Mouse (Mus musculus) megakaryocyte, embryonic 14.5 days (primary cell): ENCODE measurements at regions not wholly inside any gene's neighbourhood (a gene's known extent, or its start where the extent isn't known, plus 50 kb on each side); places are given as distances from the start of the nearest gene placed in this dataset.

ENCODE experiments used
- H3K27me3 ChIP-seq: replicated peaks from 2 replicates; pipeline ENCODE3; 2012; ENCODE audit warnings: inconsistent platforms
- H3K36me3 ChIP-seq: replicated peaks from 2 replicates; pipeline ENCODE3; 2012; ENCODE audit warnings: low read length, inconsistent platforms, mixed read lengths
- H3K4me1 ChIP-seq: 2 replicates; pipeline ENCODE4 v1.6.1; 2012; ENCODE audit warnings: inconsistent platforms
- H3K4me3 ChIP-seq: replicated peaks from 2 replicates; pipeline ENCODE3; 2012; ENCODE audit warnings: moderate library complexity, mild to moderate bottlenecking, inconsistent platforms
- H3K9me3 ChIP-seq: 2 replicates; pipeline ENCODE4 v1.6.1; 2012; ENCODE audit warnings: inconsistent platforms
- FLI1 ChIP-seq: IDR thresholded peaks from 2 replicates; pipeline ENCODE4 v1.6.1; 2012; ENCODE audit warnings: low read length, inconsistent platforms, mixed read lengths
- GATA1 ChIP-seq: IDR thresholded peaks from 3 replicates; pipeline ENCODE4 v1.6.1; 2012; ENCODE audit warnings: mixed read lengths, low read length, inconsistent platforms, borderline replicate concordance

GRCm38 (mm10) chr2:117989215-117989614 lies 122.5 kb upstream of the Thbs1 start:
- Histone ChIP-seq H3K4me1 (peaks cover 92% of the 10 kb centered on the region), H3K4me3 (peak overlapping the region; percentile 54), H3K27me3 (no peaks in the 10 kb centered on the region), H3K9me3 (no peaks in the 10 kb centered on the region), H3K36me3 (peaks cover 63% of the 10 kb centered on the region)
- TF ChIP-seq FLI1 = no peak
- no peak for TF ChIP-seq GATA1

GRCm38 (mm10) chr2:117996130-117997083 lies 115.3 kb upstream of the Thbs1 start:
- no peaks in the 10 kb centered on the region for H3K27me3 ChIP-seq
- TF ChIP-seq FLI1 (no peak), GATA1 (no peak)
- peak overlapping the region; percentile 72 for H3K4me3 ChIP-seq
- H3K36me3 ChIP-seq = peaks cover 73% of the 10 kb centered on the region
- no peaks in the 10 kb centered on the region for H3K9me3 ChIP-seq
- H3K4me1 ChIP-seq = peaks cover 82% of the 10 kb centered on the region

DNA sequence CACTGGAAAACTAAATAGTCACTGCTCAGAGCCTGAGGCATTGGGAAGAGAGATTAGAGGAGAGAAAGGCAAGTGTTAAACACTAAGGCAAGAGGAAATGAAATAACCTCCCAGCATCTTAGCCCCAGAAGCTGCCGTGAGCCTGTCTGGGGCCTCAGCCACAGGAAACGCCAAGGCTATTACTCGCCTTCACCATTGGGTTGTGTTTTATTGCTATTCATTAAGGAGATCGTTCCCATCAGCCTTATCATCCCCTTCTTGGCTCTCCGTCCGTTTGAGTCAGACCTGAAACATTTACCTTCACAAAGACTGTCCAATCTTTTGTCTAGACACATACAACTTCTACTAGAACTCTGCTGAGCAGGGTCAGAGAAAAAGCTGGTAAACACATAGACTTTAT lies 112.0 kb upstream of the Thbs1 start:
- peaks cover 74% of the 10 kb centered on the region for H3K36me3 ChIP-seq
- TF ChIP-seq GATA1 = no peak
- no peak for TF ChIP-seq FLI1
- H3K4me3 ChIP-seq = no peak overlapping the region

DNA sequence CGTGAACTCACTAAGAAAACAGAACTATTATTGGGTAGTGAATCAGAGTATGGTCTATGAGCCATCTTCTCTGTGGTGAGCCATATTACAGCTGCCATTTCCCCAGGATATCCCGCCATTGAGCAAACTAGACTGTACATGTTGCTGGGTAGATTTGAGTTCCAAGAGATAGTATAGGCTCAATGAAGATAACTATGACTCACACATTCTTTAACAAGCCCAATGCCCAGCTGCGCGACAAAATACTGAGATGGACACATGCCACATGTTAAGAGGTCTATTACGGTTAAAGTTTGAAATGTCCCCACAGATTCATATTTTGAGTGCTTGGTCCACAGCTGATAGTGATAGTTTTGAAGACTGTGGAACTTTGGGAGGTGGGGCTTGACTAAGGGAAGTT lies 107.5 kb upstream of the Thbs1 start:
- H3K36me3 ChIP-seq = peaks cover 86% of the 10 kb centered on the region
- no peaks in the 10 kb centered on the region for H3K27me3 ChIP-seq
- no peak for TF ChIP-seq FLI1
- H3K4me1 ChIP-seq = peaks cover 44% of the 10 kb centered on the region
- H3K4me3 ChIP-seq = no peak overlapping the region
- no peaks in the 10 kb centered on the region for H3K9me3 ChIP-seq

More for the DNA sequence above, 112.0 kb upstream of the Thbs1 start:
- peaks cover 58% of the 10 kb centered on the region for H3K4me1 ChIP-seq
- H3K27me3 ChIP-seq = no peaks in the 10 kb centered on the region
- no peaks in the 10 kb centered on the region for H3K9me3 ChIP-seq

DNA sequence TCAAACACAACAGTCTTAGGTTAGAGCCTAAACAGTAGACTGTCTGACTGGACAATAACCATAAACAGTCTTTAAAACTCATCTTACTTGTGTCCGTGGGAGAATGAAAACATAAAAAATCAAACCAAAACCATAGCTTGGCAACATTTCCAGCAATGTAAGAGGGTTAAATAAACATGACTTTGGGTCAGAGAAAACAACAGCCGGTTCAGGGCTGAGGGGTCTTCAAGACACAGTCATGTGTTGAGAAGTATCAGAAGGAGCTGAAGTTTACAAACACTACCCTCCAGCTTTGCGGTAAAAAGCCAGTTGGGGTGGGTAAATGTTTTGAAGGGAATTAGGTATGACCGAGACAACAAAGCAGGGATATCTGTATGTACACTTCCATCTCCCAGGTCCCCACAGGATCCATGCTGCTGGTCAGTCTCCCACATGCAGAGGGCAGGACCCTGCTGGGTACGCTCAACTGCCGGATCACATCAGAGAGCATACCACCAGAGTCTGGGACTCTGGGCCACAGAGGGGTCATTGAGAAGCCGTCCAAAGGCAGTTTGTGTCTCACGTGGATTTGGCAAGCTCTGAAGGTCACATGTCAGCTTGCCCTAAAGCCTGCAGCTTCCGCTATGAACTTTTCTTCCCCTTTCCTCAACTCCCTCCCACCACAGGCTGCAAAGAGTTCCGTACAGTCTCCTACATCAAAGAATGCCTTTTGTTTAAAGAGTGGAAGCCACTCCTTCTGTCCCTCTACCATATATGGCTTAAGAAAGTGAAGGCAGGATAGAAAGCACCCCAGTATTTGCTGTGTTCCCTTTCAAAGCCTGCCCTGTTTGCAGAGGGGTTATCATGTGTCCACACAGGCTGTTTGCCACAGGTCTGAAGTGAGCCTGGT lies 103.9 kb upstream of the Thbs1 start:
- H3K9me3 ChIP-seq = no peaks in the 10 kb centered on the region
- H3K4me1 ChIP-seq = peaks cover 64% of the 10 kb centered on the region
- peaks cover 86% of the 10 kb centered on the region for H3K36me3 ChIP-seq
- no peak overlapping the region for H3K4me3 ChIP-seq
- no peaks in the 10 kb centered on the region for H3K27me3 ChIP-seq
- TF ChIP-seq FLI1 (no peak), GATA1 (no peak)

DNA sequence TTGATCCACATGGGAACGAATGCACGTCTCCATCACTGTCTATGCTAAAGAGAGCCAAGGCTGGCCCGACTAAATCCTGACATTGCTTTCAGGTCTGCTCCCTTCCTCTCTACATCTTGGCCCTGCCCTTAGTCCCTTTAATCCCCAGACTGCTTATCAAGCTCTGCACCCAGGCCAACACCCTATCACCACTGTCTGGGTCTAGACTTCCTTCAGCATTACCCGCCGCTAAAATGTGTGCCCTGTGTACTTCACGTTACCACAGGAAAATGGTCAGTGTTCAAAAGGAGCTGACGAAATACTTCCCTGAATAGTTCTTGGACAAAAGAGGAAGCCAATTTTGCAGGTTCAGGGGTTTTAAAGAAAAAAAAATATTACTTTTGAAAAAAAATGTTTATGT lies 100.0 kb upstream of the Thbs1 start:
- no peaks in the 10 kb centered on the region for H3K9me3 ChIP-seq
- TF ChIP-seq FLI1 = no peak
- peaks cover 80% of the 10 kb centered on the region for H3K36me3 ChIP-seq
- H3K4me1 ChIP-seq = peaks cover 83% of the 10 kb centered on the region
- peak overlapping the region; percentile 70 for H3K4me3 ChIP-seq
- H3K27me3 ChIP-seq = no peaks in the 10 kb centered on the region

GRCm38 (mm10) chr2:118012211-118012610 lies 99.5 kb upstream of the Thbs1 start:
- no peak overlapping the region for H3K4me3 ChIP-seq
- H3K9me3 ChIP-seq = no peaks in the 10 kb centered on the region
- H3K27me3 ChIP-seq = no peaks in the 10 kb centered on the region
- H3K4me1 ChIP-seq = peaks cover 88% of the 10 kb centered on the region
- H3K36me3 ChIP-seq = peaks cover 80% of the 10 kb centered on the region
- no peak for TF ChIP-seq GATA1
- TF ChIP-seq FLI1 = no peak

GRCm38 (mm10) chr2:118013156-118013555 lies 98.5 kb upstream of the Thbs1 start:
- H3K4me3 ChIP-seq = no peak overlapping the region
- peaks cover 73% of the 10 kb centered on the region for H3K36me3 ChIP-seq
- H3K27me3 ChIP-seq = no peaks in the 10 kb centered on the region
- no peaks in the 10 kb centered on the region for H3K9me3 ChIP-seq
- H3K4me1 ChIP-seq = peaks cover 79% of the 10 kb centered on the region
- TF ChIP-seq GATA1 = no peak
- no peak for TF ChIP-seq FLI1

GRCm38 (mm10) chr2:118015182-118015581 lies 96.5 kb upstream of the Thbs1 start:
- TF ChIP-seq FLI1 = no peak
- no peak for TF ChIP-seq GATA1
- Histone ChIP-seq H3K27me3 (no peaks in the 10 kb centered on the region), H3K9me3 (no peaks in the 10 kb centered on the region), H3K4me1 (peaks cover 65% of the 10 kb centered on the region), H3K36me3 (peaks cover 58% of the 10 kb centered on the region), H3K4me3 (no peak overlapping the region)
